Mouse (Mus musculus): ENCODE results near the gene Tns1.

- no peak for TF ChIP-seq CTCF (IDR thresholded peaks at IDR 0.05; ENCODE audit: low read depth, low read length)
- TF ChIP-seq POLR2A (IDR thresholded peaks at IDR 0.05; ENCODE audit: borderline replicate concordance, low read depth, low read length), result no peak
These were observed 182.0 kb downstream of the Tns1 start for GRCm38 (mm10) chr1:73942243-73942642.

Data from bone marrow macrophage, adult 2 months (primary cell).